Mouse (Mus musculus) CH12.LX (cell line): ENCODE measurements around the gene Syt8.

Experiments used
- CHD2 ChIP-seq: IDR thresholded peaks from 2 replicates; pipeline ENCODE4 v1.6.1; 2011; ENCODE audit warnings: low read length, improper control_type of control experiment
- CTCF ChIP-seq, 2 experiments: IDR thresholded peaks in 1 of 2; conservative IDR thresholded peaks in 1 of 2; 2 replicates each; pipeline ENCODE4 v1.5.1; 2011 to 2012; ENCODE audit warnings: low read depth in 2 of 2, low read length in 2 of 2, improper control_type of control experiment in 1 of 2, inconsistent platforms in 1 of 2, mild to moderate bottlenecking in 1 of 2, moderate library complexity in 1 of 2
- EP300 ChIP-seq: IDR thresholded peaks from 2 replicates; pipeline ENCODE4 v1.6.1; 2011; ENCODE audit warnings: low read length, improper control_type of control experiment
- MAZ ChIP-seq: IDR thresholded peaks from 2 replicates; pipeline ENCODE4 v1.6.1; 2012; ENCODE audit warnings: low read depth, mild to moderate bottlenecking, inconsistent platforms, low read length, improper control_type of control experiment, moderate library complexity
- ZMIZ1 ChIP-seq: IDR thresholded peaks from 2 replicates; pipeline ENCODE4 v1.6.1; 2012; ENCODE audit warnings: low read depth, mild to moderate bottlenecking, inconsistent platforms, low read length, improper control_type of control experiment

DNA sequence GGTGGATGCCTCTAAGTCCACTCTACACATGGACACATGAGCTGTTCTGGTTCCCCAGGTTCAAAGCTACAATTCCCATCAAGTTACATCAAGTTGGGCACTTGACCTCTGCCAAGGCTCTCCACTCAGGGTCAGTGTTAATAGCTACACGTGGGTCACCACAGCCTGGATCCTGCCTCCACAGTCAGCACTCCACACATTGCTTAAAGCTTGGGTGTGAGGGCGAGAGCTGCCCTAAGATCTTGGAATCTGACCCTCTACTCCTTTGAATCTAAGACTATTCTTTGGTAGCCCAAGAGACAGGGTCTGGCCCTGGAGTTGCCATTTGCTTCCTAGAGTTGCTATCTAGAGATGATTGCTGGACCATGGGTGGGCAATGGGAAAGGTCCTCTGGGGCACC lies 45.9 kb upstream of the Syt8 start:
- TF ChIP-seq MAZ (no peak), ZMIZ1 (no peak), CHD2 (no peak), CTCF (conservative IDR thresholded peaks at IDR 0.05 in 1 of 2, IDR thresholded peaks at IDR 0.05 in 1 of 2; ENCODE audit: low read depth in 2 of 2, low read length in 2 of 2) (no peak), EP300 (no peak)
